Mouse (Mus musculus): ENCODE results near the gene Ranbp3.

Gene Ranbp3

DNA sequence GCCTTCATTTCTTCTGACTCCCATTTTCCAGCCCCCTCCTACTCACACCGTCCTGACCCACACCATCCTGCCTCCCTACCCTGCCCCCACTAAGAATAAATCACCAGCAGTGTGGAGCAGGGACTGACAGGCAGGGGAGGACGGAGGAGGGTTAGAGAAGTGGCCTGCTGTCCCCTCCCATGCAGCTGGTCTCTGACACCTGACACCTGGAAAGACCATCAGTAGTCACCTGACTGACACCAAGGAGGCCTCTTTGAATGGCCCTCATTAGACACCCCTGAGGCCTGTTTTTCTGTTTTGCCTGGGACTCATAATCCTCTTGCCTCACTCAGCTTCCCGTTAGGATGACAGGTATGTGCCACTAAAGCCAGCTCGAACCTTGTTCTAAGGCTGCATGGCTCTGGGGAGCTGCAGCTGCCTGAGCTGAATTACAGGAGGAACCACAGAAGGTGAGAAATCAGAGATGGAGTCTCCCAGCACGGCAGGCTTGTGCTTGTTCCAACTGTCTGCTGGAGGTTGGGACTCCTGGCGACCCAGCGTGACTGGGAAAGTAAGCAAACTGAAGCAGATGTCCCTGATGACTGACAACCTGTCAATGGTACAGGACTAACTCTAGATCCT is 54.0 kb downstream of the Ranbp3 start:
- DNase-seq (ENCODE audit: low spot score in 2 of 2): no peak

DNA sequence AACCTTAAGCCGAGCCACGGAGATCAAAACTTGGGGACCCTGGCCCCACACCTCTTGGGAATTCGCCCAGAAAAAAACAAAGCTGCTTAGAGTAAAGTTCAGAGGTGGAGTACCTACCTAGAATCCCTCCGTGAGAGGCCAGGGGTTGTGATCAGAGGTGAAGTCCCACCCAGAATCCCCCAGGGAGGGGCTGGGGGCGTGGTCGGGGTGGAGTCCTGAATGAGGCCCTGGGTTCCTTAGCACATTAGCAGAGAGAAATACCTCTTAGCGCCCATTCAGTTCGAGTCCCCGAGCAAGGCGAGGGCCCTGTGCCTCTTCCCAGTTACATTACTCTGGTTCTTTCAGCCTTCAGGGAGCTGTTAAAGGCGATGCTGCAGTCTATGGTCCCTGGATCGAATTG is 54.6 kb downstream of the Ranbp3 start:
- no peak for DNase-seq (ENCODE audit: low spot score in 2 of 2)

DNA sequence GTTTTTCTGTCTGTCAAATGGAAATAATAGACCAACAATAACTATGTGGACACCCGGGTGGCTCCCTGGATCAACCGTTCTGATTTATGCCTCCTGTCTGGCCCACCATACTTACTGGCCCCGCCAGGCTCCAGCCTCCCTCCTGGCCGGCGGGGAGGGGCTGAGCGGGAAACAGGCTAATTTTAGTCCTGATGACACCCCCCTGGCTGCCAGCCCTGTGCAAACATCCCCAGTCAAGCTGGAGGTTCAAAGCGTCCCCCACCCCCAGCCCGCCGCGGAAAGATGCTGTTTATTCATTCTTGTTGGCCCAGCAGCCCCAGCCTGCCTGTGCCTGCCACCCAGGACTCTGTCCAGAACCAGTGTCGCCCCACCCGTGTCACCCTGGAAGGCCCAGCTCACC is 55.0 kb downstream of the Ranbp3 start:
- no peak for DNase-seq (ENCODE audit: low spot score in 2 of 2)

DNA sequence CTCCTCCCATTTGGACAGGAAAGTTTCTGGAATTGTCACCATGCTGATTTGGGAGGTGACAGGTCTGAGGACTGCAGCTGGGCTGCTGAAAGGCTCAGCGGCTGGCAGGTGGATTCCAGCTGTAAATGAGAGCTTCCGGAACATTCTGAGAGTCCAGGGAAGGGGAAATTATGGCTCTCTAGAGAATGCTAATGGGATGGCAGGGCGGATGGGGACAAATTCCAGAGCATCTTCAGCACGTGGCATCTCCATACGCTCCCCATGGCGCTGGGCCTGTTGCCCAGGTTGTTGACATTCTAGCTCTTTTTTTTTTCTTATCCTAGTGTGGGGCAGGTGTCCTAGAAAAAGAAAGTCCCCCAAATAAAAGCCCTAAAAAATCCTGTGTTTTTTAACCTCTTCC is 56.1 kb downstream of the Ranbp3 start:
- DNase-seq (ENCODE audit: low spot score in 2 of 2): no peak

DNA sequence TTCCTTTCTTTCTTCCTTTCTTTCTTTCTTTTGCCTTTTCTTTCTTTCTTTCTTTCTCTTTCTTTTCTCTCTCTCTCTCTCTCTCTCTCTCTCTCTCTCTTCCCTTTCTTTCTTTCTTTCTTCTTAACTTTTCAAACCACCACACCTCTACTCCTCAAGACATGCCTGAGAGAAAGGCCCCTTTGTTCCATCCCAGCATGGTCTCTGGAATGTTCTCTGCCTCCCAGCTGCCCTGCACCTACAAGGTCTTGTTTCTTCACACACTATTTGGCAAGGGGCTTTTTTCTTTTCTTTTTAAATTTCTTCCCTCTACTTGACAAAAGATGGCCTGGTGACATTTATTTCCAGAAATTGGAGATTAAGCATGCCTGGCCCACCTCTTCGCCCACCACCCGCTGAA is 56.6 kb downstream of the Ranbp3 start:
- DNase-seq (ENCODE audit: low spot score in 2 of 2): no peak

- DNase-seq (ENCODE audit: low spot score in 2 of 2): no peak
Measured at GRCm38 (mm10) chr17:56736534-56736933, 63.4 kb downstream of the Ranbp3 start.

GRCm38 (mm10) chr17:56738221-56738620 is 65.1 kb downstream of the Ranbp3 start:
- DNase-seq (ENCODE audit: low spot score in 2 of 2): no peak

GRCm38 (mm10) chr17:56740118-56740787 is 67.2 kb downstream of the Ranbp3 start:
- no peak for DNase-seq (ENCODE audit: low spot score in 2 of 2)

DNA sequence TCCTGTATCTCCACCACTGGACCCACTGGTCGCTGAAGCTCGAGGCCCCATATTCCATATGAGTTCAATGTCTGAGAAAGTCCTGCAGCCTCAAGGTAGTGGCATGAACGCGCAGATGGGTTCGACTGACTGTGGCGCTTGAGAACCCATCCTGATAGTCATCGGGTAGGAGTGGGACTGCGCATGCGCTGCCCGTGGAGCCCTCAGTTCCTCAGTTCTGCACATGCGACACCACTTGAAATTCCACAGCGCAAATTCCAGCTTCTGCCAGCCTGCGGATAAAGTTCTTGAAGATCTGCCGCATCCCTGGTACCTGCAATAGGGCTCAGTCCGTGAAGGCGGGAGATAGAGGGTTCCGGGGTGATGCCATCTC is 67.7 kb downstream of the Ranbp3 start:
- DNase-seq (ENCODE audit: low spot score in 2 of 2): no peak

DNA sequence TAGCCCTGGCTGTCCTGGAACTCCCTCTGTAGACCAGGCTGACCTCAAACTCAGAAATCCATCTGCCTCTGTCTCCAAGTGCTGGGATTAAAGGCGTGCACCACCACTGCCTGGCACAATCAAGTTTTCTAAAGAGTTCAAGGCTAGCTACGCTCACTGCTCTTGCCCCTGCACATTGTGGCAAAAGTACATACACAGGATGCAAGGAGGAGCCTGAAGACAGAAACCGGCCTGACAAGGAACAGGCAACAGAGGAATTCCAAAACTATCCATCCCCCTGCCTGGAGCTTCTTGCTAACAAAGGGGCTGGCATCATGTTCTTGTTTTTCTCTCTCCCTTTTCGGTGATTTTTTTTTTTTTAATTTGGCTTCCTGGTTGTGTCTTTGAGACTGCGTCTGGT is 71.1 kb downstream of the Ranbp3 start:
- DNase-seq (ENCODE audit: low spot score in 2 of 2): no peak

GRCm38 (mm10) chr17:56751404-56752072 is 78.4 kb downstream of the Ranbp3 start:
- no peak for DNase-seq (ENCODE audit: low spot score in 2 of 2)

GRCm38 (mm10) chr17:56753452-56753851 is 80.4 kb downstream of the Ranbp3 start:
- no peak for DNase-seq (ENCODE audit: low spot score in 2 of 2)

- no peak for DNase-seq (ENCODE audit: low spot score in 2 of 2)
Measured at GRCm38 (mm10) chr17:56754271-56755185, 81.4 kb downstream of the Ranbp3 start.

- no peak for DNase-seq (ENCODE audit: low spot score in 2 of 2)
Measured at GRCm38 (mm10) chr17:56756703-56757399, 83.8 kb downstream of the Ranbp3 start.

GRCm38 (mm10) chr17:56757416-56758123 is 84.5 kb downstream of the Ranbp3 start, which contains the start of gene Nrtn:
Gene Nrtn (minus strand): TSS chr17:56757530.
- DNase-seq (ENCODE audit: low spot score in 2 of 2): no peak

DNA sequence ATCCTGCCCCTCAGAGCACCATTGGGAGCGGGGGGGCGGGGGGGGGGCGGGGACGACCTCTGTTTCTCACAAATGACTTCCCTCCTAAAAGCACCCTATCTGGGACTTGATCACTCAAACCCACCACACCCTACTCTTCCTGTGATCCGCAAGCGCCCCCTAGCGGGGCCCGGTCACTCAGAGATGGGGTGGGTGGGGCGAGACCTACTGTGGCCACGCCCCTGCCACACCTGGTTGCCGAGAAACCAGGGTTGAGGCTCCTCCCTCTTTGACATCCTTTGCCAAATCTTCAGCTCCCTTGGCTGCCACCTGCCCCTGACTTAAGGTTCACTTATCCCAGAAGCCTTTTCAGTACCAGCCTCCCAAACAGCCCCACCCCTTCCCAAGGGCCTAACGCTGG is 85.0 kb downstream of the Ranbp3 start:
- DNase-seq (ENCODE audit: low spot score in 2 of 2): peak; percentile 63 to 88

- no peak for DNase-seq (ENCODE audit: low spot score in 2 of 2)
Measured at GRCm38 (mm10) chr17:56759261-56759660, 86.2 kb downstream of the Ranbp3 start.

GRCm38 (mm10) chr17:56761077-56761476 is 88.0 kb downstream of the Ranbp3 start:
- no peak for DNase-seq (ENCODE audit: low spot score in 2 of 2)

Measured in natural killer cell, adult 2 months (primary cell).